Mouse (Mus musculus) megakaryocyte progenitor cell, adult 5-6 weeks (primary cell): ENCODE data around the gene Cd6. TPM values are rescaled to one million over a fixed set of nuclear protein-coding genes. Genes with fewer than 3 reads are reported as not detected.

Experiments
- ATAC-seq: replicated peaks from 2 replicates; pipeline ENCODE4 v1.8.0; 2016; ENCODE audit warnings: mild to moderate bottlenecking, moderate TSS enrichment, inconsistent platforms; ENCODE audit not compliant: poor library complexity
- total RNA-seq, 2 experiments: library from RNA; stranded (forward) in 1 of 2; stranded (reverse) in 1 of 2; fragments of 157-497, 149-512 nt in 1 of 2; fragments of 200-1000 nt in 1 of 2; gene quantifications; 2 replicates each; pipeline versions ENCODE4 v1.2.3 to v1.2.4; 2015 to 2017

Cd6 gene
- total RNA-seq, 2 experiments from 2014 or later, result 0.69 to 1.4 TPM

DNA sequence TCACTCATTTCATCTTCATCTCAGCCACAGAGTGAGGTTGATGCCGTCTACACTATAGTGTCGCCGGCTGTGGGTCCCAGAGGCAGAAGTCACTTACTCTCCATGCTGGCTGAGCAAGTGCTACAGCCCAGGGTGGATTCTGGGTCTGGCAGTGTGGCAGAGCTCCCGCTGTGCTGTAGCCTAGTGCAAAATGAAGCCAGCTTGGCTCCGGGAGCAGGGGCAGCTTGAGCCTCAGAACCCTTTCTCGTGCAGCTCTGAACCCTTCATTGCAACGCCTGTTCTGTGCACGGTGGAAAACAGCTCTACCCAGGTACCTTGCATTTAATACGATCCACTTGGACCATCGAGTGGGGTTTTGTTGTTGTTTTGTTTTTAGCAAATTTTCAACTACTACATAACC is 62.2 kb downstream of the Cd6 start:
- ATAC-seq, result no peak

DNA sequence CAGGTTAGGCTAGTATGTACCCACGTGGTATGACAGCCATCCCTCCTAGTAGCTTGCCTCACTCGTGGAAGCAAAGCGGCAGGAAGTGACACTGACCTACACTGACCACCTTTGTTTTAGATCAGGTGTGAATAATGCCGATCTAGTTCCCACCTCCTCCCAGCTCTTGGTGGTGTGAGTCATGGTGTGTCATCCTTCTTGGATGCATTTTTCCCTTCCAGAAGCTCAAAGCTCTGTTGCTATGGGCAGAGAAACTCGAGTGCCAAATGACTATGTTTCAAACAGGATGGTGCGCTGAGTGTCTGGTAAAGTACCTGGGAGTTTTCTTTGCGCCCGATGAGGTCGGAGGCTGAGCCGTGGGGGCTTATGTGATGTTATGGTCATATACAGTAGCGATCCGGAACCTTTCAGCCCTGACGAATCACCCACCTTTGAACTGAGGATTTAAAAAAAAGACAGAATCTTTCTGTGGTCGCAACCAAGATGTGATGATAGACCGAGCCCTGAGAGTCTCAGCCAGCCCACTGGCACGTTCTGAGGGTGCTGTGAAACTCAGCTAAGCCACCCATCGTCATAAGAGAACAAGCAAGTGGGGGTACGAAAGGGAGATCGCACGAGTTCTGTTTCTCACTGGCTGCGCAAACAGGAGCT is 66.4 kb downstream of the Cd6 start:
- ATAC-seq, result no peak

DNA sequence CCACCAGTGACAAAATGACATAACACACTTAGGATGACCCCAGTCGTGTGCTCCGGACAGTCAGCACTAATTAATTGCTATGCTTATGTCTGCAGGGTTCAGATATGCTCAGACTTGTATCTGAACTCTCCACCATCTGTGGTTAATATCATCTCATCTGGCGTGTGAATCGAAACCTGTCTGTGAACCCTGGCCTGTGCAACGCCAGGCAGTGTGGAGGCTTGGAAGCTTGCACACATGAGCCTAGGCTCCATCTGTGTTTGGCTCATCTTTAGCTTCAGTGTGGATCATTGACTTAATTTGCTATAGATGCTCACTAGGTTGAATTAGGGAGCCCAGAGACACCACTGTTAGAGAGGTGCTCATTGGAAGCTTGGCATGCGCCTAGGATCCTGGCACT is 67.4 kb downstream of the Cd6 start:
- no peak for ATAC-seq

DNA sequence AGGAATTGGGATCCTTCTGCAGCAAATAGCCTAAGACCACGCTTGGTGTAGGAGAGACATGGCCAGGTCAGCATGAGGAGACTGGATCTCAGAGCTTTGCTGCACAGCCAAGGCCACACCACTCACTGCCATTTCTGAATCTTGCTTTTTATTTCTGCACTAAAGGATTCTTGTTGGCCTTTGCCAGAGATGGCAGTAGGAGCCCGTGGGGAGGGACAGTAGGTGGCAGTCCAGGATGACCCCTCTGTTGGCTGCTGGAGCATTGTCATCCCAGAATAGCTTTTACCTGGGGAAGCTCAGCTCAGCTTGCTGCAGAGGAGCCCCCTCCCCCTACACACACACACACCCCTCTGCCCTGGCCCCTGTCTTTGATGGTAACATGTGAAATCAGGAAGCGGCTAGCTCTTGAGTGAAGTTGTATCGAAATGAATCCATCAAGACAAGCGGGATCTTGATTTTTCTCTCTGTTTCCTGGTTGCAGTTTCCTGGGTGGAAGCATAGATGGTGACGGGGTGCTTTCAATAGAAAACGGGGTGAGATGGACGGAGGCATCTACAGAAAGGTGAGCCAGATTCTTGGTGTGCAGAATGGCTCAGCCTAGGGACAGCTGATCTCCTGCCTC is 68.0 kb downstream of the Cd6 start:
- ATAC-seq, result no peak

GRCm38 (mm10) chr19:10759983-10760831 is 69.7 kb downstream of the Cd6 start:
- no peak for ATAC-seq

DNA sequence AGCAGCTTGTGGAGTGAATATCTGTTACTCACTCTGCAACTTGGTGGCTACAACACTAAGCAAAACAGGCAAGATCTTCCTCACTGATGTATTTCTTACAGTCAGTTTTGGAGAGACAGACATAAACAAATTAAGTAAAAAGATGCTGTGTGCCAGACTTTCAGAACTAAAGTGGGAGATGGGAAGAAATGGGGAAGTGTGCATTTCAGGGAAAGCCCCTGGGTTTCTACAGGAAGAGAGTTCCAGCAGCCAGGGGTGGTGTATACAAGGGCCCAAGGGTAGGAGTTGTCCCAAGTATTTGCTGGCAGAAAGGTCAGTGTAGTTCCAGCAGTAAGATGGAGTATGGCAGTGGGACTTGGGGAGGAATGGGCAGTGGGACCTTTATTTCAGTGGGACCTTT is 70.3 kb downstream of the Cd6 start:
- no peak for ATAC-seq

- ATAC-seq, result no peak
These were observed 71.2 kb downstream of the Cd6 start for GRCm38 (mm10) chr19:10758708-10759107.

GRCm38 (mm10) chr19:10757526-10757925 is 72.3 kb downstream of the Cd6 start:
- no peak for ATAC-seq

DNA sequence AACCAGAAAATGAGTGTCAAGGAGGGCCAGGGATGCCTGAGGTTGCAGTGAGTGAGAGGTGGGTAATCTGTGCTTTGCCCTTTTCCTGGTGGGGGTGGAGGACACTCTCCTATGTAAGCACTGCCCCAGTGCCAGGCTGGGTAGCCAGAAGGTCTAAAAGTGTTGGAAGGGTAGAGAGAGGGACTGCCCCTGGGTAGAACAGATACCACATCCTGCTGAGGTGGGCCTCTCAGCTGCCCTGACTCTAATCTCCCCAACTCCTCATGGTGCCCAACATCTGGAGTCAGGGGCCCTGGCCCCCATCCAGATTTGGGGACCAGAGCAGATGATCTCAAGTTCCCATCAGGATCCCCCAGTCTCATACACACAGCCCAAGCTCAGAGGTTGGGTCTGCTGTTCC is 72.7 kb downstream of the Cd6 start:
- ATAC-seq, result no peak

GRCm38 (mm10) chr19:10752646-10753045 is 77.2 kb downstream of the Cd6 start:
- no peak for ATAC-seq

GRCm38 (mm10) chr19:10752106-10752505 is 77.8 kb downstream of the Cd6 start:
- no peak for ATAC-seq

- ATAC-seq, result no peak
These were observed 78.3 kb downstream of the Cd6 start for GRCm38 (mm10) chr19:10751607-10752006.

- ATAC-seq, result no peak
These were observed 79.7 kb downstream of the Cd6 start for GRCm38 (mm10) chr19:10750161-10750560.

DNA sequence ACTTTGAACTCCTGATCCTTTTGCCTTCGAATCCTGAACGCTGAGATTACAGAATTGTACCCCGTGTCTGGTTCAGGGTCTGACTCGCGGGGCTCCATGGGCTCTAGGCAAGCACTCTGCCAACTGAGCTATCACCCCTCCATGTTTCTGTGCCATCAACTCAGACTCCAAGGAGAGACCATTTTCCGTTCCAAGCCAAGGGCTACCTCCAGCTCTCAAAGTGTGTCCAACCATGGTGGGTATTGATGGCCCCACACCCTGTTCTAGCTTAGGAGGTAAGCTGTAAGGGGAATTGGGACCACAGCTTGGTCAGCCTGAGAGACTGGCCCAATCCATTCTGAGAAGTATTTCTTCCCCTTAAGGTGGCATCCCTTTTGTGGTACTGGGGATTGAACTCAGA is 80.6 kb downstream of the Cd6 start:
- no peak for ATAC-seq

DNA sequence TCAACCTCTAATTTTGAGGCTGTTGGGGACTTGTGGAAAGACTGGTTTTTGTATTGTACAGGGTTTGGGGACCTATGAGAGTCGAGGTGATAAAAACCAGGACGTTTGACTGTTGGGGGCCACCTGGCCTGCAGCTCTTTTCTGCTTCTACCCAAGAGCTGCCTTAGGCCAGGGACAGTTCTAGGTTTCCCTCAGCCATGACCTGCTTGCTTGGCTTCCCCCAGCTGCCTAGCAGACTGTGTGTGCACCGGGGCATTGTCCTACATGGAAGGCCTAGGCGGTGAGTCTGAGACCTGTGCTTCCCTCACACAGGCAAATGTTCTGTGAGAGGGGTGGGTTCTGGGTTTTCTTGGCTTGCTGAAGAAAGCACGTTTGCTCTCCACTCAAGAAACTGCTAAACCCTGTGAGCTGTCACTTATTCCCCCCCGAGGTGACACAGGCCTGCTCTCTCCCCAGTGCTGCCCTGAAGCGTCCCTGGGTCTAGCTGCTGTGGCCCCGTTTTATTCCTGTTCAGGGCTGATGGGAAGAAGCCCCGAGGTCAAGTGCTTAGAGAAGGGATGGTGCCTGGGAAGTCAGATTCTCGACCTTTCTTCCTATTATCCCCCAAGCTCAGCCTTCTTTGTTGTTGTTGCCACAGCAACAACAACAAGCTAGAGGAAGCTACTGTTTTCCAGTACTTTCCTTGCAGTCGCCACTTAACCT is 81.3 kb downstream of the Cd6 start:
- no peak for ATAC-seq

DNA sequence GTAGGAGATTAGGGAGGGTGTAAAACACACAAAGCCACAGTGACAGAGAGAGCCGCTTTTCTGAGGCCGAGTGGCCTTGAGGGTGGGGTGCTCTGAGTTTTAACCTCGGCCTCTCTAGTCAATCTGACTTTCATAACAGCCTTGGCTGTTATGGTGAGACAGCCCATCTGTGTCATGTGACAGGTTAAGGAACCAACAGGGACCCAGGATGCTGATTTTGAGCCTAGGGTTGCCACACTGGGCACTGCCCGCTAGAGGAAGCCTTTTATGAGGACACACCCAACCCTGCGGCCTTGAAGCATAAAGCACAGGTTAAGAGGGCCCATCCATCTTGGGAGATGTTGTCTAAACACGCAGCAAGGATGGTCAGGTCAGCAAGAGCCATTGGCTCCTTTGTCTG is 82.1 kb downstream of the Cd6 start:
- ATAC-seq, result peak; percentile 31; the same call in 1 of the 2 replicates

DNA sequence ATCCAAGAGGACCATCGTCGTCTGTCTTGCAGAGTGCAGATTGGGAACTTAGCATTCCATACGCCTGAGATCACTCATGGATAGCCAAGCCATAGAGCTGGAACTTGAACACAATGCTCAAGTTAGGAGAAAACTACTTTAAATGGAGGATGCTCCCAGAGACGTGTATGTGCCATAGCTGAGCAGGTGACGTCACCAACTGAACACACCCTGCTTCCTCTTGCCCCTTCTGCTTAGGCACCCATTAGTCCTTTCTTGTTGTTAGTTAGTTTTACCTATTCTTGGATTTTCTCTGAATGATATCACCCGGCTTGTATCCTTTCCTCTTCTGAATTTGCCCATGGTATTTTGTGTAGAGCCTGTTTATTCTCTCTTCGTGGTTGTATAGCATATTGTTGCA is 82.7 kb downstream of the Cd6 start:
- no peak for ATAC-seq

GRCm38 (mm10) chr19:10742565-10742964 is 87.3 kb downstream of the Cd6 start:
- no peak for ATAC-seq

DNA sequence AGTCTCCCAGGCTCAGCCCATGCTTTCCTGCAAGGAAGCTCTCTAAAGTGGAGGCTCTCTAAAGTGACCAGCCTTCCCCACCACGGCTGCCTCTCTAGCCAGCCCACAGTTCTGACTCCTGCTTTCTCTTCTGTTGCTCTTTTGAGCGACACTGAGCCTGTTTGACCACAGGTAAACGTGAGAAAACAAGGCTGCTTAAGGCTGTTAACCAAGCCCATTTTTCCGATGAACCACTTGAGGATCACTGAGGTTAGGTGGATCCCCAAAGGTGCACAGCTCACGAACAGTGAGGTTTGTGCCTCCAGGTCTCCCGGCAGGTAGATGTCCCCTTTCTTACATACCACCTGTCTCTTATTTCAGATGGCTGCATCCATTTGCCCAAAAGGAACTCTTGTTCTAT is 87.7 kb downstream of the Cd6 start:
- ATAC-seq, result no peak

DNA sequence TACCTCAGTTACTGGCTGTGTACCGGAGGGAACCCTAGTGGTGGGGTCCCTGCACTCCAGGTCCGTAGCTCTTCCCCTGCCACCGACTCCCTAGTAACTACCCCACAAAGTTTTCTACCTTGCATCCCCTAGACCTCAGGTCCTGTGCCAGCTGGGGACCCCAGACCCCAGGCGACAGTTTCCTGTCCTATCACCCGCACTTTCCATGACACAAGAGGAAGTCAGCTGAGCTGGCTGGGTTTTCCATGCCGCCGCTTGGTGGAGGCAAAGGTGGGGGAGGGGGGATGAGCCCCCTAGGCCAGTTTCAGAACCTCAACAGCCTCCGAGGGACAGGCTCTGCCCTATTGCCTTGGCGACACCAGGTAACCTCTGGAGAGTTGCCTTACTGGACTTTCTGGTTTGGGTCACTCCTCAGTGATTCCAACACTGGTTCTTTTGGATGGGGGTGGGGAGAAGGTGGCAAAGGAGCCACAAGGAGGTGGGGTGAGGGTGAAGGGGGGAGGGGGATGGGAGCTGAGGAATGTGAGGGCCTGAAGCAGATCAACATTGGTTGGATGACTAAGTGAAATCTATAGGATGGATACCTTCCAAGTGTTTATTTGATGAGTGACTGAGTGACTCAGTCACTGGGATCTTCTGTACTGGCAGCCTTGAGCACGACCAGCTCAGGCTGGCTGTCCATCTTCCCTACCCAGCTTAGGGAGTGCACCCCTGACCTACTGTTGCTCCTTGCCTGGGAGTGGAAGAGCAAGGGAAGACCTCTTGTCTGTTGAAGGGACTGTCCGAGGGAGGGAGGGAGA is 89.0 kb downstream of the Cd6 start:
- peak; percentile 67 for ATAC-seq

GRCm38 (mm10) chr19:10739916-10740315 is 89.9 kb downstream of the Cd6 start:
- ATAC-seq, result no peak
